Mouse (Mus musculus) skeletal muscle tissue, adult 2 months (tissue): ENCODE measurements around the gene Ftl1.
"Not testable (repeated sequence)": the region's sequence is repeated elsewhere in the genome, so short reads cannot be mapped to it uniquely, and the experiment has no call there.

Experiments
- DNase-seq: peaks from one replicate; pipeline ENCODE4 v3.0.0-alpha.2; 2012; ENCODE audit warnings: low read depth, low spot score

The Ftl1 gene

DNA sequence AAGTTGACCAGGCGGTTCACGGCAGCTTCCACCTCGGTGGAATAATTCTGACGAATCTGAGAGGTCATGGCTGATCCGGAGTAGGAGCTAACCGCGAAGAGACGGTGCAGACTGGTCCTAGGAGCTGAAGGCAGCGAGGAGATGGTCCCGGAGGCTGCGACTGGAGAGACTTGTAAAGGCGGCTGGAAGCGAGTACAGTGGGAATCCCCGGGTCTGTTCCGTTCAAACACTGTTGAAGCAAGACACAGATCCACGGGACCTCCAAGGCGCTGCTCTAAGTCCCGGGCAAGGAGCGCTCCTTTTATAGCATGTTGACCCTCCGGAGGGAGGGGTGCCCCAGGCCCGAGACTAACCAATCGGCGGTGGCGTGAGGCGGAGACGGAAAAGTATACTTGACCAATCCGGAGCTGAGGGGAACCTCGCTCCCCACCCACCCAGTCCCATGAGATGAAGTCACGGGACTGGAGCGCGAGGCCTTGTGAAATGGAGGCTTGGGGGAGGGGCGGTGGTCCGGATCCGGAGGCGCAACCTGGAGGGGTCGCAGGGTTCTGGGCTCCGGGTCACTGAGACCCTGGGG, at the start of gene Ftl1:
TSS of gene Ftl1 (minus strand) at position 321 of the 577 bp plus-strand sequence.
- DNase-seq = peak; percentile 100

DNA sequence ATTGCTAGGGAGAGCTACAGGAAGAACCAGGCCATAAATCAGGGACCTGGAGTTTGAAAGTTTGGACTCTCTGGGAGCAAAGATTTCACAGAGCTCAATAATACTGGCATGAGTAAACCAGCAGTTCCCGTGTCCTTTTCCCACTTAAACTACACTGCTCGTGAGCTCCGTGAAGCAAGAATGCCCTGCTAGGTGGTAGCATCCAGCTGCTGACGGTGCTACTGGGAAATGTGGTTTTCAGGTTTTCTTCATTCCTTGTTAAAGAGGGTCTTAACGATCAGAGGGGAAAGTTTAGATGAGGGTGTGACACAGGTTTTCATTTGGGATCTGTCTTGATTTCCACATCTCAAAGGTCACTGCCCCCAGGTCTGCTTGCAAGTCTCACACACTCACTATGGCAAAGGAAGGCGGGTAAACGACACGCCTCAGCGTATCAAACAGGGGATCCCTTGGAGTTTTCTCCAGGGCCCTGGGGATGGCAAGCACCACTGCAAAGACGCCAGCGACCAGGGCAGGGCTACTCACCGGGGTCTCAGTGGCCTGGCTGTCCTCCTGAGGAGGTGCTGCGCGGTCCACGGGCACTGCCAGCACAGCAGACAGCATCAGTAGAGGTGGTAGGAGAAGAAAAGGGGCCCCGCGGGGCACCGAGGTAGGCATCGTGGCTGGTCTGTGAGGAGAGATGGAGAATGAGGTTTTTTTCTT, 49.6 kb upstream of the Ftl1 start:
- DNase-seq = no peak

DNA sequence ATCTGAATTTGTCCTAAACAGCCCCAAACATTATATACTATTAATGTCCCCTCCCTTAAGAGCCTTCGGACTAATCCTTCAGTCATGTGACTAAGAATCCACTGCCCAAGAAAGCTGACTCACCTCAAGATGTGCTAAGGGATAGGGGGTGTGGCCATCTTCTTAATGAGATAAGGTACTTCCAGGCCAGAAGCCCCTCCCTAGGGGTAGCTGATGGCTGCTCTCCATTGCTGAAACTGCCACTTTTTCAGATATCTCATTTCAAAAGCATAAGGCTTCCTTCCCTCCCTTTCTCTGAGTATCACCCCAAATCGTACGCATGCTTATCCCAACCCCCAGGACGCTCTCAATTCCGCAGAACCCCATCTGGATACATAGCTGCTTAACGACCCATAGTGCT, 48.9 kb upstream of the Ftl1 start:
- peak; percentile 47 for DNase-seq

DNA sequence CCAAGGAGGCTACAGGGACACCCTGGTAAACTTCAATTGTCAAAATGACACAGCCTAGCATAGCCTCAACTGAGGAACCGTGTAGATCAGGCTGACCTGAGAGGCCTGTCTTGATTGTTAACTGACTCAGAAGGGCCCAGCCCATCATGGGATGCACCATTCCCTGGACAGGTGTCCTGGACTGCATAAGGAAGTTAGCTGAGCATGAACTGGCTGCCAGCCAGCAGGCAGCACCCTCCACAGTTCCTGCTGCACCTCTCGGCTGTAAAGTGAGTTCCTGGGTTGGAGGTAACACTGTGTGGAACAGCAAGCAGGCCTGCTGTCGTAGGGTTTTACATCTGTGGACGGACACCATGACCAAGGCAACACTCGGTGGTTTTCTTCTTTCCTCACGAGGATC, 47.9 kb upstream of the Ftl1 start:
- no peak for DNase-seq

DNA sequence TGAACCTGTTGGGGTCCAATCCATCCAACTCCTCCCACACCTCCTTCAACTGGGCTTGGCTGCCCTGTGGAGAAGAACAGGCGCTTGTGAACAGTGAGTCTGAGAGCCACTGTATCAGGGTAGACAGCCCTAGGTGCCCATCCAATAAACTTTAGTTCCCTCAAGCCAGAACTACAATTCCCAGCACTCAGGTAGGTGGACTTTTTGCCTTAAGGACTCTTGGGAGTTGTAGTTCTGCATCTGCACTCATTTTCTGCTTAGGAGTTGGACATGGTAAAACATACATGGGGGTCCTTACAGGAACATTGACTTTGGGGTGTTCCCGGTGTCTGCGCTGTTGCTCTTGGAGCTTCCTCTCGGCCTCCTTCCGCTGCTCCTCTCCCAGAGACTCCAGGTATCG, 38.7 kb upstream of the Ftl1 start:
- DNase-seq = no peak

DNA sequence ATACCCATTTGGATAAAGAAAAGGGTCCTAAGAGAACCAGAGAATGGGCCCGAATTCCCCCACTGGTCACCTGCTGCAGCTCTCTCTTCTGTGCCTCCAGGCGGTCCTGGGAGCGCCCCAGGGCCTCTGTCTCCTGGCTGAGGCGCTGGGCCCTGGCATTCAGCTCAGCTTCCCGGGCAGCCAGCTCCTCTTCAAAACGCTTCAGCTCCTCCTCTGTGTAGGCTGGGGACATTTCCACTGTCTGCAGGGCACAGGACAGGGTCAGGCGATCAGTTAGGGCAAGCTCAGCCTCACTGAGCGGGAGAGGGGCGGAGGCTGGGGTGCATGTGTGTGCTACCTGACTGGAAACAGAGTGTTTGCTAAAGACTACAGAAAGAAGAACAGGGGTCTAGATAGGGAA, 34.9 kb upstream of the Ftl1 start:
- DNase-seq = no peak

DNA sequence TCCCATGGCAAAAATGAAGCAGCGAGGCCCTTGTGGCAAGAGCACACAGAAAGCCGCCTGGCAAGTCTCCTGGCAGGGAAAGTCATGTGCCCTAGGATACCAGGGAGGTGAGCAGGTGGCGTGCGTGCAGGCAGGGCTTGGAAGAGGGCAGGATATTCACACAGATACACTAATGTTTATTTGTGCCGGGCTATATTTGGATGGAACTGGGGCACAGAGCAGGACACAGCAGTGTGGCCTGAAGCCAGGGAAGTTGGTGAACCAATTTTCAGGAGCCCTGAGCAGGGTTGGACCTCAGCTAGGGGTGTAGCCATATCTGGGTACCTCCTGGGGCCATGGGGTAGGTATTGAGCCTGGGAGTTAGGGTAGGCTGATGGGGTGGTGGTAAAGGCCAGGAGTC, 33.3 kb upstream of the Ftl1 start:
- DNase-seq = peak; percentile 66

DNA sequence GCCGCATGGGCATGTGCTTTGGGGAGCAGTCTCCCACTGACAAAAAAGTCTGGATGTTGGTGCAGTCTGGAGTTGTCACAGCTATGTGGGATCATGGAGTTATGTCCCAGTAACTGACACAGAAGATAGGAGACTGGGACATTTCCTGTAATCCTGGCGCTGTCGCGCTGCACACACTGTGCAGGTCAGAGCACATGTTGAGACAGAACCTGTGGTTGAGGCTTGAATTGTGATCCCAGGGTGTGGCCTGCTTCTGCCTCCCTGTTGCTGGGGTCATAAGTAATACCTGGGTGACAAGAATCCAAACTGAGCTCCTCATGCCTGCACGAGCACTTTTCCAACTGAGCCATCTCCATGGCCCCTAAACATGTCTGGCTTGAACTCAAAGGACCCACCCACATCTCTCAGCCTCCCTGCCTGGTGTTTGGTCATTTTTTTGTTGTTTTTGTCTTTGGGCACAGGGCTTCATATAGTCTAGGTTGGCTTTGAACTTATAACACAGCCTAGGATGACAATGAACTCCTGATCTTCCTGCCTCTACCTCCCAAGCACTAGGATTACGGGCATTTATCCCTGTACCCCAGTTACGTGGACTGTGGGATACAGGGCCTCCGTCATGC, 32.7 kb upstream of the Ftl1 start:
- DNase-seq = no peak

DNA sequence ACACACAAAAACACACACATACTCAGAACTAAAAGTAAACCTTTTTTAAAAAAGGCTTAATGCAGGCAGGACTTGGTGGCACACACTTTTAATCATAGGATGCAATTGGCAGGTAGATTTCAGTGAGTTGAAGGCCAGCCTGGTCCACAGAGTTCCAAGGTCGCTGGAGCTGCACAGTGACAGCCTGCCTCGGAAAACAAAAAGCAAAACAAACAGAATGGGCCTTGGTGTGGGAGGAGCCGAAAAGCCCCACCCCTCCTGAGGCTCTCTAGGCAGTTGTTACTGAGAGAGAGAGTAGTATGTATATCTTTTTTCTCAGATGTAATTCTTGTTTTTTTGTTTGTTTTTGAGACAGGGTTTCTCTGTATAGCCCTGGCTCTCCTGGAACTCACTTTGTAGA, 31.6 kb upstream of the Ftl1 start:
- no peak for DNase-seq

DNA sequence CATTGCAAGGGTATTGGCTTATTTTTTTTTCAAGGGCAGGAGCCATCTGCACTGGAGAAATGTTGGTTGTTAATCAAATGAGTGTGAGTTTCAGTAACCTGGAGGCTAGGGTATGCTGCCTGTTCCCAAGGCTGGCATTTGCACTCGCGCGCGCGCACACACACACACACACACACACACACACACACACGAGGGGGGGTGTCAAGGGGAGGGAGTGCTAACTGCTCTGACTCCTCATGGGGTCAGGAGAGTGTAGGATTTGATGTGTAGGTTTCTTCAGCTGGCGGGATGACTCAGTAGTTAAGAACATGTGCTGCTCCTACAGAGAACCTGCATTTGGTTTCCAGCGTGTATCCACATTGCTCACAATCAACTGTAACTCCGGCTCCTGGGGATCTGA, 31.1 kb upstream of the Ftl1 start:
- no peak for DNase-seq

DNA sequence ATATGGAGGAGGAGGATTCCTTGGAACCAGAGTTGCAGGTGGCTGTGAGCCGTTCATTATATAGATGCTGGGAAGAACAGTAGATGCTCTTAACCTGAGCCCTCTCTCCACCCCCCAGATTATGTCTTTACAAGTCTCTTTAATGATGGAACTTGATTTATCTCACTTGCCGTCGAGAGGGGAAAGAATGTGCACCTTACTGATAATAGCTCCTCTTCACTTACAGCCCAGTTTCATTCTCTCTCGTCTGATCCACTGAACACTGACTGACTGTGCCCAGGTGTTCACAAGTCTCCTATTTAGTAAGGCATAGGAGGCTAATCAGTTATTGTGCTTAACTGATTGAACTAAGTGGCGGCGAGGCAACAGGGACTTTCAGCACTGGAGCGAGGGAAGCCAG, 29.9 kb upstream of the Ftl1 start:
- DNase-seq = no peak

DNA sequence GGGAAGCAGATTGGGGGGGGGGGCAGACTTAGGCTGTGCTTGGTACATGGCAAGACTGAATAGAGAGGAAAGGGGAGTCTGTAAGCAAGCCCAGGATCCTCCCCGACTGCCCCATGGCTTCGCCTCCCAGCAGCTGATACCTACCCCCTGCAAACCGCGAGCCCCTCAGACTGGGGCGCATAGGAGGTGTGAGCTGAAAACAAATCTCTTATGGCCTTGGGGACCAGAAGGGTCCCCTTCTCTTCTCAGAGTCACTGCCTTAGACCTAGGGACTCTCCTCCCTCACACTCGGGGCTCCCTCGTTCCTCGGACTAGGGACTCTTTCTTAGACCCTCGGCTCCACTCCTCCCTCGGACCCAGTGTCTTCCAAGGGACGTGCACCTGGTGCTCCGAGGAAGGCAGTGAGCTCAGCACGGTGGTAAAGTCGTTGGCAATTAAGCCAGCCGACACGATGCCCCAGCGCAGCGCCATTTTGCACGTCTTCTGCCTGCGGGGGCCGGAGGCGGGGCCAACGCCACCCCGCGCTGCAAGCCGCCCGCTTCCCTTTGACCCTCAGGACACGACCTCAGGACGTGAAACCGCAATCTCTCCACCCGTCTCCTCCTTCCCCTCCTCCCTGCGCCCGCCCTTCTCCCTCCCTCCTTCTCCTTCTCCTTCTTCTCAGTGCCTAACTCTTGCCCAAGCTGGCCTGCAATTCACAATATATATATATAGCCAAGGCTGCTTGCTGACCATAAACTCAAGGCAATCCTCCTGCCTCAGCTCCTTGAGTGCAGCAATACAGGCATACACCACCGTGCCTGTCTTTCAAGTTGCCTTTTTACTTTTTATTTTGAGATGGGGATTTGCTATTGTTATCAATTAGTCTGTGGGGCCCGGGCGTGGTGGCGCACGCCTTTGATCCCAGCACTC, 28.9 kb upstream of the Ftl1 start, which contains the start of gene Dhdh:
TSS of gene Dhdh (minus strand) at position 513 of the 912 bp plus-strand sequence.
- DNase-seq = peak; percentile 78

DNA sequence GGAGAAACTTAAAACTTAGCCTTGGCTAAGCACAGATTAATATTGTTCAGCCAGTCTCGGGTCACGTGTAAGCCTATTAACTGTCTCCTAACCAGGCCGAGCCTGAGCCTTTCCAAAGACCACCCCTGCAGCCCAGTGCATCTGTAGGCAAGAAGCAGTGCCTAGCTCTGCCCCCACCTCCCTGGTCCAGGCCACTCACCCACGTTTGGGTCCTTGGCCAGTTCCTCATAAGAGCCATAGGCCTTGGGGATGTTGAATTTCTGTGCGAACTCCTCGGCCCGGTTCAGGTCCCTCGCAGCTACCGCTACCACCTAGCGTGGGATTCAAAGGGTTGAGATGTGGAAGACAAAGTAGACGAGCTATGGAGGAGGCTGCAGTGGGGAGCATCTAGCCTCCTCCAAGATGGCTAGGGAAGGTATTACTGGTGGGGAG, 28.2 kb upstream of the Ftl1 start:
- no peak for DNase-seq

DNA sequence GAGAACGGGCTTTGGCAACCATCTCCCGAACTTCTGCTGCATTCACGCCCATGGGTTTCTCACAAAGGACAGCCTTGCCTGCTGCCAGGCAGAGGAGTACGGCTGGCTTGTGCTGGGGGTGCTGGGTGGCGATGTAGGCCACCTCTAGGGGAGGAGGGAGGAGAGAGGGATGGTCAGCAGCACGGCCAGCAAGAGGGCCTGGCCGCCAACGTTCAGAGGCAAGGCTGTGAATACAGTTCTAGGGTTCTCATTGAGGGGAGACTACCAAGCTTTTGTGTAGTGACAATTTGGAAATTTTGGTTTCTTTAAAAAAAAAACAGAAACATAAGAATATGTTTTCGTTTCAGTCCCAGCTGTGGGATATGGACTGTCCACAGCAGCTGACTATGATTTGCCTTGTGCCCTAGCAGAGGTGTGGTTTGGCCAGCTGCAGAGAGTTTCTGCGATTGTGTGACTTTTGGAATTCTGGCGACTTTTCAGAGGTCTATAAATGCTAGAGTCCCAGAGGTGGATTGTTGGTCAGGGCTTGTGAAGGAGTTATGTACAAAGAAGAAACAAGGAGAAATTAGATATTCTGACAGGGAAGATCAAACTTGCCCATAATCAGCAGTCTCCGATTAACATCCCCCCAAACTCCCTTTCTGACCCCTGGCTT, 27.2 kb upstream of the Ftl1 start, which contains the start of gene Gm45808:
TSS of gene Gm45808 (minus strand) at position 51 of the 655 bp plus-strand sequence.
- no peak for DNase-seq

DNA sequence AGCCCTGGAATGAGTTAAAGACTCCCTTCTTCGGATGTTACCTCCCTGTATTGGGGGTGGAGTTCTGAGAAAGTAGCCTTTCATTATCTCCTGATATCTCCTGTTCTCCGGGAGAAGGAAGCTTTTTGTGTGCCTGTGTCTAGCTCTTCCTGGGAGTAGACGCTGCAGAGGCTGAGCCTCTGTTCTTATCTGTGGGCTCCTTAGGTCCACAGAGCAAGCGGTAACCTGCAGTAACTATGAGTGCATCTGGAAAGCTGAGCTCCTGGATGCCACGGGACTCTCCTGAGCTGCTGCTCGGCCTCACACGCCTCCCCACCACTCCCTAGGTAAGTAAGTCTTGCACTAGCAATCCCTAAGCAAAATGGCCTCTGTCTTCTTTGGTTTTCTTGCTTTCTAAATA, 26.5 kb upstream of the Ftl1 start:
- no peak for DNase-seq

DNA sequence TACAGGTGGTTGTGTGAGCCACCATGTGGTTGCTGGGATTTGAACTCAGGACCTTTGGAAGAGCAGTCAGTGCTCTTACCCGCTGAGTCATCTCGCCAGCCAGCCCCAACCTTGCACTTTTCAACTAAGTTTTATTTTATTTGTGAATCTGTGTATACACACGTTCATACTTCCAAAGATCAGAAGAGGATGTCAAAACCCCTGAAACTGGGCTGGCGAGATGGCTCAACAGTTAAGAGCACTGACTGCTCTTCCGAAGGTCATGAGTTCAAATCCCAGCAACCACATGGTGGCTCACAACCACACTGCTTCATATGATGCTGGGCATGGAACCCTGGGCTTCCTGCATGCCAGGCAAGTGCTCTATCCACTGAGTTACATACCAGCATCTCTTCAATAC, 25.3 kb upstream of the Ftl1 start:
- DNase-seq = not testable (repeated sequence)

DNA sequence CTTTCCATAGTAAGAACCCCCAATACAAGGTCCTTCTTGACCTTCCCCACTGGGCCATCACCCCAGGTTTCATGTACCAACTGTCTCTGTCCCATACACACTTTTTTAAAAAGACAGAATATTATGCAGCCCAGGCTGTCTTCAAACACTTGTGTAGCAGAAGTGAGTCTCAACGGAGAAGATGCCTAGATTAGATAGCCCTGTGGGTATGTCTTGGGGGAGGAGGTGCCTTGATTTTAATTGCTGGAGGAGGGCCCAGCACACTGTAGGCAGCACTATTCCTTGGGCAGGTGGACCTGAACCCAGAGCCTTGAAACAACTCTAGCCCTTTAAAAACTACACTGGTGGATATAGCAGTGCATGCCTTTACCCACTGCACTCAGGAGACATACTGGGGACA, 22.5 kb upstream of the Ftl1 start:
- DNase-seq = no peak

DNA sequence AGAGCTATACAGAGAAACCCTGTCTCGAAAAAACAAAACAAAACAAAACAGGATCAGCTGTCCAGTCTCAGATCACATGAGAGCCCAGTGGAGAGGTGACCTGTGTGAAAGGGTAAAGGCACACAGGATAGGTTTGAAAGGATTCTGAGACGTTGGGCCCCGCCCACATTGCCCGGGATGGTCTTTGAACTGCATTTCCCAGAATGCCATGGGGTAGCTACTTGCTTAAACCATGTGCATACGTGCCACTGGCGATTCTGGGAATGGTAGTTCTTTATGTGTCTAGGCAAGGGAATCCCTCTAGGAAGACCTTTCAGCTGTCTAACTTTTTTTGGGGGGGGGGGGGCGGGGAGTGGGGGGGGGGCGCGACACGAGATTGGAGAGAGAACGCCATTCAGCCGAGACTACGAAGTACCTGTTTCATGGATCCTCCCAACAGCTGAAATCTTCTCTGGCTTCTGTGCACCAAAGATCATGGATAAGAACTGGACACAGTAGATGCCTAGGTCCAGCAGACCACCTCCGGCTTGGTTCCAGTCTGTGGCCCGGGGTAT, 21.8 kb upstream of the Ftl1 start, which contains the start of gene Tulp2:
TSS of gene Tulp2 (plus strand) at position 504 of the 554 bp plus-strand sequence.
- DNase-seq = no peak

DNA sequence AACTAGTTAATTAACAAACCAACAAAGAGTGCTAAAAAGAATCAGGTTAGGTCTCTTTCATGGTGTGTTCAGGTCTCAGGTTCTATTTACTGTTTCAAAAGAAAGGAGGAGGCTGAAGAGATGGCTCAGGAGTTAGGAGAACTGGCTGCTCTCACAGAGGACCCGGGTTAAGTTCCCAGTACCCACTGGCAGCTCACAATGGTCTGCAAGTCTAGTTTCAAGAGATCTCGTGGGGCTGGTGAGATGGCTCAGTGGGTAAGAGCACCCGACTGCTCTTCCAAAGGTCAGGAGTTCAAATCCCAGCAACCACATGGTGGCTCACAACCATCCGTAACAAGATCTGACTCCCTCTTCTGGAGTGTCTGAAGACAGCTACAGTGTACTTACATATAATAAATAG, 20.6 kb upstream of the Ftl1 start:
- DNase-seq = not testable (repeated sequence)

DNA sequence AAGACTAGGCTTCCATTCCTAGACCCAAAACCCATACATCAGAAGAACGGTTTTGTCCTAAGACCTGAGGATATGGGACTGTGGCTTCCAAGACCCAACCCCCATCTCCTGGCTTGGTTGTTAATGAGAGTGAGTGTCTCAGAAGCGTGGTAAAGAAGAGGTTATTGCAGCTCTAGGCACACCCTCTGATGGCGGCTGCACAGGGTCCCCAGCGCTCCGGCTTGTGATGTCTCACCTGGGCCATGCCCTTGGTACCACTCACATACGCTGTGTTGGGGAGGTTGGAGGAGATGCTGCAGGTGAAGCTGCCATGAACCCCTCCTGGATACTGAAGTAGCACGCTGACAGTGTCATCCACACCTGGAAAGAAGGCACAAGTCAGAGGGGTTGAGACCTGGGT, 19.1 kb upstream of the Ftl1 start:
- DNase-seq = no peak

DNA sequence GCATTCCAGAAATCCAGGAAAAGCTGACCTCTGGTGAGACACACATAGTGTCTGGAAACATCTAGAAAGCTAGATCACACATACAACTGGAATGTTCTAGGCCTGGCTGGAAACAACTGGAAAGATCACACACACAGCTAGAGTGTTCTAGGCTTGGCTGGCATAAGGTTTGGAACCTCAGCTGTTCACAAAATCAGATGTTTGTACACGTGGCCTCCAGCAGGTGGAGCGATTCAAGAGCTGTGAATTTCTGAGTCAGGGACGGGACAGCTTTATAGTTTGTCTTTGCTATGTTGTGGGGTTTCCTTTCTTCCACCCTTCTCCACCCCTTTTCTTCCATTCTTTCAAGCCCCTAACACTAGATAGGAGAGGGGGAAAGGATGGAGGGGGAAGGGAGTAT, 17.3 kb upstream of the Ftl1 start:
- DNase-seq = peak; percentile 72
